Mouse (Mus musculus) monocyte, adult 5-6 weeks (primary cell): ENCODE measurements around the gene Abr. TPM values are rescaled to one million over a fixed set of nuclear protein-coding genes. Genes with fewer than 3 reads are reported as not detected.

Source experiments
- ATAC-seq: fragments of 153-309, 156-312 bp; replicated peaks from 2 replicates; pipeline ENCODE4 v1.8.0; 2017; ENCODE audit warnings: mild to moderate bottlenecking; ENCODE audit not compliant: low TSS enrichment, insufficient number of reproducible peaks, severe bottlenecking, poor library complexity, low FRiP score
- total RNA-seq: library from RNA; stranded (forward); fragments of 200-1000, 200-491, 200-594 nt; gene quantifications from 3 replicates; pipeline ENCODE4 v1.2.3, GENCODE M21; 2017

Abr gene
- total RNA-seq, 1 experiment from 2014 or later: 129 TPM

GRCm38 (mm10) chr11:76449520-76450201 is 172.5 kb downstream of the Abr start:
- ATAC-seq: no peak

- no peak for ATAC-seq
These were observed 175.9 kb downstream of the Abr start for GRCm38 (mm10) chr11:76446251-76446650.

GRCm38 (mm10) chr11:76445459-76445858 is 176.7 kb downstream of the Abr start:
- no peak for ATAC-seq

GRCm38 (mm10) chr11:76439666-76440065 is 182.4 kb downstream of the Abr start:
- no peak for ATAC-seq

- ATAC-seq: no peak
These were observed 185.2 kb downstream of the Abr start for GRCm38 (mm10) chr11:76436864-76437437.

GRCm38 (mm10) chr11:76436009-76436408 is 186.1 kb downstream of the Abr start:
- ATAC-seq: no peak

GRCm38 (mm10) chr11:76429966-76430631 is 192.0 kb downstream of the Abr start:
- ATAC-seq: no peak

- no peak for ATAC-seq
These were observed 192.6 kb downstream of the Abr start for GRCm38 (mm10) chr11:76429556-76429955.

GRCm38 (mm10) chr11:76429046-76429445 is 193.1 kb downstream of the Abr start:
- ATAC-seq: no peak

GRCm38 (mm10) chr11:76427781-76428180 is 194.3 kb downstream of the Abr start:
- ATAC-seq: no peak

- no peak for ATAC-seq
These were observed 196.4 kb downstream of the Abr start for GRCm38 (mm10) chr11:76425749-76426148.

- ATAC-seq: no peak
These were observed 201.2 kb downstream of the Abr start for GRCm38 (mm10) chr11:76420896-76421295.

- ATAC-seq: no peak
These were observed 202.9 kb downstream of the Abr start for GRCm38 (mm10) chr11:76419179-76419578.

- no peak for ATAC-seq
These were observed 203.7 kb downstream of the Abr start for GRCm38 (mm10) chr11:76418423-76418822.

GRCm38 (mm10) chr11:76415985-76416384 is 206.1 kb downstream of the Abr start:
- ATAC-seq: no peak

GRCm38 (mm10) chr11:76415001-76415400 is 207.1 kb downstream of the Abr start:
- ATAC-seq: no peak

- ATAC-seq: no peak
These were observed 208.9 kb downstream of the Abr start for GRCm38 (mm10) chr11:76413202-76413601.

- ATAC-seq: no peak
These were observed 211.3 kb downstream of the Abr start for GRCm38 (mm10) chr11:76410826-76411225.

- peak; percentile 98 for ATAC-seq
These were observed 215.2 kb downstream of the Abr start, which contains the start of gene Timm22 for GRCm38 (mm10) chr11:76406702-76407583. TSS of gene Timm22 (plus strand) at chr11:76406952.
